Mouse (Mus musculus): ENCODE measurements around the gene Rgs10. TPM values are rescaled to one million over a fixed set of nuclear protein-coding genes. Genes with fewer than 3 reads are reported as not detected.
A peak's percentile ranks its signal among the peaks of the same experiment; 100 is the strongest.
"Not testable (repeated sequence)": the region's sequence is repeated elsewhere in the genome, so short reads cannot be mapped to it uniquely, and the experiment has no call there.

Gene Rgs10
- polyA plus RNA-seq, 1 experiment = 29.1 TPM

DNA sequence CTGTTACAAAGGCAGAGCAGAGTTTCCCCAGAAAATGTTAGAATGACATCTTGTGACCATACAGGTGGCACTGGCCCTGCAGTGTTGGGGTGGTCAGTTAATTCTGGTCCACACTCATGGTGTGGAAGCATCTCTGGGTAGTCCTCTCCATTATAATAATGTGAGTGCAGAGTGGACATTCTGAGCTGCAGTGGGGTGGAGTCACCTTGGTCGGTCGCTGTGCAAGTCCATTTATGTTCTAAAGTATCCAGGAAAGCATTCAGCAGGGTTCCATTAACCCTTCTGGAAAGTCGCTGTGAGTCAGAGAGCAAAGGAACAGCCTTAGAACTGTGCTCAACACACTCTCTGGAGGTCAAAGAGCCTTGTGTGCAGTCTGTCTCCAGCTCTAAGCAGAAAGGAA lies 65.8 kb downstream of the Rgs10 start:
- TF ChIP-seq POLR2A (IDR thresholded peaks at IDR 0.05; ENCODE audit: borderline replicate concordance, extremely low read depth, insufficient read depth, insufficient read length, poor library complexity, severe bottlenecking) (no peak), CTCF (IDR thresholded peaks at IDR 0.05; ENCODE audit: borderline replicate concordance, extremely low read depth, insufficient read depth, insufficient read length) (no peak)
- DNase-seq (ENCODE audit: low read depth) = no peak

DNA sequence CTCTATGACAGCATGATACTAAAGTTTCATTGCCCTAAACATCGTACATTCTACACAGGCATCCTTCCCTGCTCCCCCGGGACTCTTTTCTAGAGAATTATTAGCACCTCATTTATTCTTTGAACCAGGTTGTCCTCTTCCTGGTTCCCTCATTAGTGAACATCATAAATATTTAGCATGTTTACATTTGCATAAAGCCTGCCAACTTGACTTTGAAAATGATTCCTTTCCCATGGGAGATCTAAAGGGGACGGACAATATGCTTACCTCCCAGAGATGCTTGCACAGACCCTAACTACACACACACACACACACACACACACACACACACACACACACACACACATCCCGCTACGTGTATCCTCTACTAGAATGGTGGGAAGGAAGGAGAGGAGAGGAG lies 67.4 kb downstream of the Rgs10 start:
- DNase-seq (ENCODE audit: low read depth) = peak; percentile 58
- no peak for TF ChIP-seq POLR2A (IDR thresholded peaks at IDR 0.05; ENCODE audit: borderline replicate concordance, extremely low read depth, insufficient read depth, insufficient read length, poor library complexity, severe bottlenecking)
- no peak for TF ChIP-seq CTCF (IDR thresholded peaks at IDR 0.05; ENCODE audit: borderline replicate concordance, extremely low read depth, insufficient read depth, insufficient read length)

DNA sequence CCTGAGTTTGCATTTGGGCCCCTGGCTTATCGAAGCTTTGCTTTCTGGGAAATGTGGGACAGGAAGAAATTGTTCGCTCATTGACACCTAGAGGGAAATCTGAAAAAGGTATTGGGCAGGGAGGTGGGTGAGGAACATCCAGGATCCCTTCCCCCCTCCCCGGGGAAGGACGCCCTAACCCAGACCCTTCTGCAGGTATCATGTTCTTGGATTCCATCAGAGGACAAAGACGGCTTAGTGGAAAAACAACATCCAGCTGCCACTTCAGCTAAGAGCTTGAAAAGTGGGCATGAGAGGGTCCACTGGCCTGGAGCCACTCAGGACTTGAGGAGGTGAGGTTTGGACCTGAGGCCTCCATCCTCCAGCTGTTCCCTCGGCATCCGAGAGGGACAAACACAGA lies 68.2 kb downstream of the Rgs10 start:
- no peak for DNase-seq (ENCODE audit: low read depth)

DNA sequence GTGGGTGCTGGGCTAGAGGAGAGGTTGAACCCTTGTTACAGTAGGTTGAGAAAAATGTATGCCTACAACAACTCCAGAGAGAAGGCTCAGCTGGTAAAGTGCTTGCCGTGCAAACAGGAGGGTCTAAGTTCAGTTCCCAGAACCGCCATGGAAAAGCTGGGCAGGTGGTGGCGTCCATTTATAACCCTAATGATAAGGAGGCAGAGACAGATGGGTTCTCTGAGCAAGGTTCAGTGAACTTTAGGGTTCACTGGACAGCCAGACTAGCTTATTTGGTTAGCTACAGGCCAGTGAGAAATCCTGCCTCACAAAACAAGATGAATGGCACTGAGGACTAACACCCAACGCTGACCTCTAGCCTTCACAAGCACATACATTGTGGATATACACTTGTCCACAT lies 68.8 kb downstream of the Rgs10 start:
- TF ChIP-seq CTCF (IDR thresholded peaks at IDR 0.05; ENCODE audit: borderline replicate concordance, extremely low read depth, insufficient read depth, insufficient read length) (no peak), POLR2A (IDR thresholded peaks at IDR 0.05; ENCODE audit: borderline replicate concordance, extremely low read depth, insufficient read depth, insufficient read length, poor library complexity, severe bottlenecking) (no peak)

More for the DNA sequence above, 68.2 kb downstream of the Rgs10 start:
- no peak for TF ChIP-seq CTCF (IDR thresholded peaks at IDR 0.05; ENCODE audit: borderline replicate concordance, extremely low read depth, insufficient read depth, insufficient read length)
- TF ChIP-seq POLR2A (IDR thresholded peaks at IDR 0.05; ENCODE audit: borderline replicate concordance, extremely low read depth, insufficient read depth, insufficient read length, poor library complexity, severe bottlenecking) = no peak

DNA sequence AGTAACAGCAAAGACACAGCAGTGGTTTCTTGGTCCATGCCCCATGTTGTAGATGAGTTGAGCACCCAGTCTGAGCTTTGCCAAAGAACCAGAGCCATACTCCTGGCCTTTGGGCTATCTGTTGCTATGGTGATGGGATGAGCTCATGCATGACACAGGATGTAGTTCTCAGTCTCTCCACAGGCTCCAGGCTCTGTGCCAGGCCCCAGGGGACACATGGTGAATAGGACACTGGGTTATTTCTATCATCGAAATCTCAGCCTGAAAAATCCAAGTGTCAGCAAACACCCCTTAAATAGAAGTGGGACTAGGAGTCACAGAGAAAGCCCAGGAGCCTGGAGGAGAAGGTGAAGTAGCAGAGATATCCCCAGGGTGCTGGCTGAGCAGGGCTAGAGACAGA lies 70.0 kb downstream of the Rgs10 start:
- TF ChIP-seq CTCF (IDR thresholded peaks at IDR 0.05; ENCODE audit: borderline replicate concordance, extremely low read depth, insufficient read depth, insufficient read length) = no peak
- no peak for TF ChIP-seq POLR2A (IDR thresholded peaks at IDR 0.05; ENCODE audit: borderline replicate concordance, extremely low read depth, insufficient read depth, insufficient read length, poor library complexity, severe bottlenecking)
- peak; percentile 68 for DNase-seq (ENCODE audit: low read depth)

More for the DNA sequence above, 68.8 kb downstream of the Rgs10 start:
- DNase-seq (ENCODE audit: low read depth) = no peak

DNA sequence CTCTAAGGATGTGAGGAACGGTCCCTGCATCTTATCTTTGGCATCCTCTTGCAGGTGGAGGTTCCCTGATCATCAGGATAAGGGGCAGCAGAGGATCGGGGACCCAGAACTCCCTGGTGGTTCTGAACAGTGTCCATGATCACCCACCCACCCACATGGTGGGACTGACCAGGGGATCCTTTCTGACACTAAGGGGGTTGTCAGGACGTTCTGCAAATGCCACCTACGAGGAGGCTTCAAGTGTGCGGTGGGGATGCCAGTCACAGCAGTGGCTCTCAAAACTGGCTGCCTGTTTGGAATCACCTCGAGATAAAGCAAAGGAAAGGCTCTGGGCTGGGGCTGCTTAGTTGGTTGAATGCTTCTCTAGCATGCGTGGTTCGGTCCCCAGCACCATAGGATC lies 71.6 kb downstream of the Rgs10 start:
- TF ChIP-seq CTCF (IDR thresholded peaks at IDR 0.05; ENCODE audit: borderline replicate concordance, extremely low read depth, insufficient read depth, insufficient read length) (no peak), POLR2A (IDR thresholded peaks at IDR 0.05; ENCODE audit: borderline replicate concordance, extremely low read depth, insufficient read depth, insufficient read length, poor library complexity, severe bottlenecking) (no peak)

DNA sequence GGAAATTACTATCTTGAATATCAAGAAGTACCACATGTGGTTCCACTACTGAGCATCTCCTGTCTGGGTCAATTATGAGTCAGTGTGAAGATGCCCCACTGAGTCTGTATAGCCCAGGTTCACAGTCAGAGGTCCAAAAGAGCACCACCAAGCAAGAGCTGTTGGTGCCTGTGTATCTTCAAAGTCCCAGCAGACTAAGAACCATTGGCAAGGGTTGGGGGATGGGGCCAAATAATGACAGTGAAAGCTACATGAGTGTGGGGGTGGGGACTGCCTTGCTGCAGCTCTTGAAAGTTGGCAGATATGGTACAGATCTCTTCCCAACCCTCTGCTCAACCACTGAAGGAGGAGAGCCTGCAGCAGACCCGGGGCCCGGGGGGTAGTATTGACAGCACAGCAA lies 72.0 kb downstream of the Rgs10 start:
- TF ChIP-seq CTCF (IDR thresholded peaks at IDR 0.05; ENCODE audit: borderline replicate concordance, extremely low read depth, insufficient read depth, insufficient read length) (no peak), POLR2A (IDR thresholded peaks at IDR 0.05; ENCODE audit: borderline replicate concordance, extremely low read depth, insufficient read depth, insufficient read length, poor library complexity, severe bottlenecking) (no peak)
- peak; percentile 6 for DNase-seq (ENCODE audit: low read depth)

More for the DNA sequence above, 71.6 kb downstream of the Rgs10 start:
- DNase-seq (ENCODE audit: low read depth) = no peak

DNA sequence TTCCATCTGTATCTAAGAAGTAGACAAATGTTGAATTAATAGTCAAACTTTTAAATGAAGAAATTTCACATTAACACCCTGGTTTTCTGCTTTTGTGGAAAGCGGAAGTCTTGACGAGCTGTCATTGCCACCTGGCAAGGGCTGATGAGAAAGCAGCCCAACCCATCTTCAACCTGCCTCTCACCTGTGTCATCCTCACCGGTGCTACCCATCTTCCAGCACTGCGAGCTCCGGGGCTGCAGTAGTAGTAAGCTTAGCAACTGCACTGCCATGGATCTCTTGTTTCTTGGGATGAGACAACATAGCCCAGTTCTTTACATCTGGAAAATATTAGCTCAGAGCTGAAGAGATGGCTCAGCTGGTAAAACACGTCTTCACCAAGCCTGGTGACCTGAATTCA lies 72.9 kb downstream of the Rgs10 start:
- DNase-seq (ENCODE audit: low read depth) = no peak
- TF ChIP-seq POLR2A (IDR thresholded peaks at IDR 0.05; ENCODE audit: borderline replicate concordance, extremely low read depth, insufficient read depth, insufficient read length, poor library complexity, severe bottlenecking) (no peak), CTCF (IDR thresholded peaks at IDR 0.05; ENCODE audit: borderline replicate concordance, extremely low read depth, insufficient read depth, insufficient read length) (no peak)

DNA sequence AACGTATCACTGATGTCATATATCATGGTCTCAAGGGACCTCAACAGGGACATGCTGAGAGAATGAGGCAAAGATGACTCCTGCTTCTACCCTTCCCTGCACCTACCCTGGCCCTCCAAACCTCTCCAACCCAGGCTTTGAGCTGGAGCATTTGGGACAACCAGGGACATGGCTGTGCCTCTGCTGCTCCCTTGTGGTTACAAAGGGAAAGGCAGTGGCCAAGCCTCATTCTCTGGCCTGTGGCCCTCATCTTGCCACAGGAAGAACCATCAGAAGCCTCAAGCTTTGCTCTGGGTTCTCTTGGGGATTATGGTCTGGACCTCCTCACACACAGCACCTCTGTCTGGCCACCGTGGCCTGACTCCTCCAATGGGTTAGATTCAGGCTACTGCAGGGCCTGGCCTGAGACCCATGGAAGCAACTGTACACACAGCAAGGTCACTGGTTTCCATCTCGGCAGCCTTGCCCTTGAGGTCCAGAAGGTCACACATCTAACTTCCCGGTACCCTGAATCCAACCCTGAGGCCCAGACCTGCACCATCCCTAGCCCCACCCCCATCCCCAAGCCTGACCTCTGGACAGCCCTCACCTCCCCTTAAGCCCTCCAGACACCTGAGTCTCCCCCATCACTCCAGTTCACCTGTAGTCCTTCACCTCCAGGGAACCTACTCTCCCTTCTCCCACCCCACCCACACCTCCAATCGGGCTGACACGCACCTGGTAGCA lies 73.5 kb downstream of the Rgs10 start:
- DNase-seq (ENCODE audit: low read depth) = peak; percentile 69
- no peak for TF ChIP-seq POLR2A (IDR thresholded peaks at IDR 0.05; ENCODE audit: borderline replicate concordance, extremely low read depth, insufficient read depth, insufficient read length, poor library complexity, severe bottlenecking)
- TF ChIP-seq CTCF (IDR thresholded peaks at IDR 0.05; ENCODE audit: borderline replicate concordance, extremely low read depth, insufficient read depth, insufficient read length) = peak; percentile 94

DNA sequence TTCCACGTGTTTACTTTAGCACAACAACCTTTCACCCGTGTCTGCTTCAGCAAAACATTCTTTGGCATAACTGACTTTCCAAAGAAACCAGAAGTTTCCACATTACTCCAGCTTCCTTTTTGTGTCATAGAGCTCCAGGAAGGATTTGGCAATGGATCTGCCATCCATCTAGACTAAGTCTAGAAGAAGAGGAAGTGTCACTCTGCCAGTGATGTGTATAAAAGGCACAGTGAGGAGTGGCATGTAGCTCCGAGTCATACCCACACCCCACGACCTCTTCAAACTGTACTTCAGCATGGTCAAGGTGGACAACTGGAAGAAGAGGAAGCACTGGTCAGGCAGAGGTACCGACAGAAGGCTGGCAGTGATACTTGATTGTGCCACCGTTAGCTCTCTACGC lies 74.1 kb downstream of the Rgs10 start:
- DNase-seq (ENCODE audit: low read depth) = no peak
- no peak for TF ChIP-seq CTCF (IDR thresholded peaks at IDR 0.05; ENCODE audit: borderline replicate concordance, extremely low read depth, insufficient read depth, insufficient read length)
- no peak for TF ChIP-seq POLR2A (IDR thresholded peaks at IDR 0.05; ENCODE audit: borderline replicate concordance, extremely low read depth, insufficient read depth, insufficient read length, poor library complexity, severe bottlenecking)

DNA sequence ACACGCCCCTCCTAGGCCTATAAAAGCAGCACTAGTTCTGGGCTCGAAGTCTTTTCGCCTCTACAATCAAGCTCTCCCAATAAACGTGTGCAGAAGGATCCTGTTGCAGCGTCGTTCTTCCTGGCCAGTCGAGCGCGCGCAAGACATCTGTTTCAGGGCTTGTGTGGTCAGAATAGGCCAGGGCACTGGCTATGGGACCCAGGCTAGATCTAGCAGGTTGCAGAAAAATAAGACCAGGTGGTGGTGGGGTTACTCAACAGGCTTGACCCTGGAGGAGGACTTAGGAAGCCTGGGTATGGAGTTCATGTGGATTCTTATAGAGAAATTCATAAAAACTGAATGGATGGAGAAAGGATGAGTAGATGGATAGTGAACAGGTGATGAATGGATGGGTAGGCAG lies 75.9 kb downstream of the Rgs10 start:
- DNase-seq (ENCODE audit: low read depth) = not testable (repeated sequence)

DNA sequence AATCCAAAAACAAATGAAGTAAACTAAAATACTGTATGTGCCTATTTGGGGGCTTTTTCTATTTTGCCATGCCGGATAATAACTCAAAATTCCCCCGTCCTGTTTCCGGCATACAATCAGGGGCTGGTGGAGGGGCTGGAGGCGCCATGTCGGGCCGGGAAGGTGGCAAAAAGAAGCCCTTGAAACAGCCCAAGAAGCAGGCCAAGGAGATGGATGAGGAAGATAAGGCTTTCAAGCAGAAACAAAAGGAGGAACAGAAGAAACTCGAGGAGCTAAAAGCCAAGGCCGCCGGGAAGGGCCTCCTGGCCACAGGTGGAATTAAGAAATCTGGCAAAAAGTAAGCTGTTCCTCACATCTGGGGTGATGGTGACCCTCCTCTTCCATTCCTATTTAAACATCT lies 78.2 kb downstream of the Rgs10 start:
- DNase-seq (ENCODE audit: low read depth) = not testable (repeated sequence)

DNA sequence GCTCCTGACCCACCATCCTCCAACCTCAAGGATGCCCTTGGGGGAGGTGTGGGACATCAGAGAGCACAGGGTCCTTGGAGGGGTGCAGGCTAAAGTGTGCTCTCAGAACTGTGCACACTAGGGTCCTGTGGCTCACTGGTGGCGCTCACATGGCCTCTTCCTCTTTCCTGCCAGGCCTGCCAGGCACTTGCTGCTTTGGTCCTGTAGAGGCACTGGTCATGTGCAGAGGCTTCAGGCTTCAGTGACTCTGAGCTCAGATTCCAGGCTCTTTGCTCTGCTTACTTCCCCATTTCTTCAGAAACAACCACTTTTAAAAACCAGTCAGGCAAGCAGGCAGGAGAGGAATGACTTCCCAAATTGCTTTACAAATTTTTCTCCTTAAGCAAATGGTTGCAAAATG lies 85.7 kb downstream of the Rgs10 start:
- TF ChIP-seq CTCF (IDR thresholded peaks at IDR 0.05; ENCODE audit: borderline replicate concordance, extremely low read depth, insufficient read depth, insufficient read length) = no peak
- no peak for TF ChIP-seq POLR2A (IDR thresholded peaks at IDR 0.05; ENCODE audit: borderline replicate concordance, extremely low read depth, insufficient read depth, insufficient read length, poor library complexity, severe bottlenecking)
- no peak for DNase-seq (ENCODE audit: low read depth)
